Mouse (Mus musculus): ENCODE data around the gene Ubl4b.

GRCm38 (mm10) chr3:107520931-107521330 lies 33.9 kb downstream of the Ubl4b start:
- TF ChIP-seq CTCF (IDR thresholded peaks at IDR 0.05; ENCODE audit: extremely low read depth, insufficient read length, insufficient replicate concordance, low read depth, low read length) (no peak), POLR2A (IDR thresholded peaks at IDR 0.05; ENCODE audit: low read depth, low read length) (no peak)
